Mouse (Mus musculus): ENCODE data around the gene Tmem182. TPM values are rescaled to one million over a fixed set of nuclear protein-coding genes. Genes with fewer than 3 reads are reported as not detected.

Tmem182 gene
- polyA plus RNA-seq (2012; rRNA removed) = 0.08 and 0.92 TPM in 2 replicates

GRCm38 (mm10) chr1:40805351-40805750 is at the start of gene Tmem182:
Tmem182 (plus strand) TSS chr1:40805601.

DNA sequence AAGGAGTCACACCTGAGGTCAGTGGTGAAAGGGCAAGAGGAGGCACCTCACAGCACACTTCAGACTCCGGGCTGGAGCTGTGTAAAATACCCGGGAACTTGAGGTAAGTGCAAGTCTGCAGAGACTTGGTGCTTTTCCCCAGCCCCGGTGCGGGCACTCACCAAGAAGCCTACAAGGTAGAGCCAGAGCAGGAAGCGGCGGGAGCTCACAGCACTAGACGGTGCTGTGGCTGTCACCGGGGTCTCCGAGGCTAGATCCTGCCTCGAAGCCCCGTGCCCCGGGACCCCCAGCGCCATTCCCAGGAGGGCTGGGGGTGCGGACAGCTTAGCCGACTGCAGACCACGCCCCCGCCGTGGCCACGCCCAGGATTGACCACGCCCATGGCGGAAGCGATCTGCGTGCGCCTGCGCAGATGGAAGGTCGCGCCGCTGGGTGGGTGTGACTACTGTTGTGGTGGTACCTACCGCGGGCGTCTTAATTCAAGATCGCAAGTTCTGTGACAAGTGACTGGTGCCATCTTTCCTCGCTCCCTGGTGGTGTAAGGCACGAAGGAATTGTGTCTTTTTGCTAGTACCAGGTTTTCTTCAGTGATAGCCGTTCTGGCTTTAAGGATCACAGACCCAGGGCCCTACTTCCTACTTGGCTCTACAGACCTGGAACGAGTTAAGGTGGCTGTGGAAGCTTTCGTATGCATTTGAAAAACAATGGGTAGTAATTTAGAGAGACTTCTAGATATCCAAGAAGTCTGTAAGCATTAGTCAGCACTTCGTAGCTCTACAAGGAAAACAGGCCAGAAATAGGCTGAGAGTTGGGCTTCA is 14.9 kb upstream of the Tmem182 start, which contains the start of gene Mfsd9:
Gene Mfsd9, minus strand, starts transcription at position 364 of the 818 bp plus-strand sequence.

Other genes with a start within 250 kb of the Tmem182 start
- gene Slc9a4, start 225.5 kb upstream of the Tmem182 start, polyA plus RNA-seq (2012; rRNA removed) = 0.25 and 0.34 TPM in 2 replicates
- gene Slc9a2, start 125.0 kb upstream of the Tmem182 start, polyA plus RNA-seq (2012; rRNA removed) = 1.2 and 1.6 TPM in 2 replicates
- 4.8 and 5.0 TPM in 2 replicates for gene Mfsd9, start 14.9 kb upstream of the Tmem182 start, polyA plus RNA-seq (2012; rRNA removed)